Mouse (Mus musculus) lung, postnatal 10 days (tissue): ENCODE data around the gene Rnf144b.

ENCODE experiments used
- DNase-seq: peaks from one replicate; pipeline ENCODE4 v3.0.0; 2021

Gene Rnf144b

GRCm38 (mm10) chr13:47268227-47268626 is 145.8 kb downstream of the Rnf144b start:
- no peak for DNase-seq

DNA sequence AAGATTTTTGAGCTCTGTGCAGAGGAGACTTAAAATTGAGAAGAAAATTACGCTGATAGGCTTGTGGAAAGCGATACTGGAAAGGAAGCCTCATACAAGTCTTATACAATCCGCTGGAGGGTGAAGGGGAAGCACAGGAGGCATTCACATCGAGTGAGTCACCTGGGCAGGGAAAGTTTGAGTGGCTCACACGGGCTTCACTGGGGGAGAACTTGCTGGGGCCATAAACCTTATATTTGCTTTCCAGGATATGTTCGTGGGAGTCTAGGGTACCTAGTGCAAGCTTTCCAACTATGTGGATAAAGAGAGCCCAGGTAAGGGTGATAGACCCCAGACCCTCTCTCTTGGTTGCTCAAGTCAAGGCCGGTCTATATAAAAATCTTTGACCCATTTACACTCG is 150.5 kb downstream of the Rnf144b start:
- DNase-seq, result peak; percentile 25

- DNase-seq, result peak; percentile 15
Observed at GRCm38 (mm10) chr13:47273487-47273886, 151.0 kb downstream of the Rnf144b start.

DNA sequence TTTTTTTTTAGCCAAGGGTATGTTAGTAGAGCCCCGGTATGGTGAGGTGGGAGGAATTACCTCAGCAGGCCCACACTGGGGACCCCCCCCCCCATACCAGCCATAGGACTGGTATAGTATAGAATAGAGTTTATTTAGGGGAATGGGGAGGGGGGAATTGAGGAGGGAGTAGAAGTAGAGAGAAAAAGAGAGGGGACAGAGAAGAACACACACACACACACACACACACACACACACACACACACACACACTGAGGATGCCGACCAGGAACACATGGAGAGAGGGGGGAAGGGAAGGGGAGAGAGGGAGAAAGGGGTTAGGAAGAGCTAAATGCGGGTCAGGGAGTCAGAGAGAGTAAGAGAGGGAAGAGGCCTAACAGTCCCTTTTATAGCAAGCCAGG is 151.7 kb downstream of the Rnf144b start:
- no peak for DNase-seq

DNA sequence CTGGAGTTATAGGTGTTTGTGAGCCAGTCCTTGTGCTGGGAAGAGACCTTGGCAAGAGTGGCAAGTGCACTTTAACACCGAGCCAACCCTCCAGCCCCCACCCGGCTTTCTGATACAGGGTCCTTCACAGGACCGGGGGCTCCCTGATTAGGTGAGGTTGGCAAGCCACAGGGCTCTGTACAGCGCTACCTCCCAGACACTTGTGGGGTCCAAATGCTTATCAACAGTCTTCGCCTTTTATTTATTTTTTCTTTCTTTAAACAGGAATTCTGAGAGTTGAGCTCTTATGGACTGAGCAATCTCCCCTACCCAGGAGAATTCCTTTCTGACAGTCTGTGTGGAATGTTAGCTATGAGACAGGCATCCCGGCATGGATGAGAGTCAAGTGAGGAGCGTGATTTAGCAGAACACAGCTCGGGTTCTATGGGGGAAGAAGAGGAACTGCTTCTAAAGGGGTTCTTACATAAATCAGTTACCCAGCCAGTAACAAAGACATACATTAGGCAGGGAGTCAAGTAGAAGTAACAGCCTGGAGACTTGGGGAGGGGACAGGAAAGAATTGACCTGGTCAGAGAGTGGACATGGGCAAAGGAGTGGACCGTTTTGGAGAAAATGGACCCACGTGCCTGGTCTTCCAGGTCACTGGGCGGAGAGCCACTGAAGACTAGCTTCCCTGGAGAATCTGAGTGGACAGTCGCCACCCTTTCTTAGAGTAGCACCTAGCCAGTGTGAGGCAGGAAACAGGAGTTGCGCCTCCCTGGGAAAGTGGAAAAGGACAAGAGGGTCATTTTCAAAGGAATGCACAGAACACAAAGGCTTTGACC is 154.8 kb downstream of the Rnf144b start:
- DNase-seq, result peak; percentile 34

GRCm38 (mm10) chr13:47277824-47278290 is 155.4 kb downstream of the Rnf144b start:
- DNase-seq, result no peak

DNA sequence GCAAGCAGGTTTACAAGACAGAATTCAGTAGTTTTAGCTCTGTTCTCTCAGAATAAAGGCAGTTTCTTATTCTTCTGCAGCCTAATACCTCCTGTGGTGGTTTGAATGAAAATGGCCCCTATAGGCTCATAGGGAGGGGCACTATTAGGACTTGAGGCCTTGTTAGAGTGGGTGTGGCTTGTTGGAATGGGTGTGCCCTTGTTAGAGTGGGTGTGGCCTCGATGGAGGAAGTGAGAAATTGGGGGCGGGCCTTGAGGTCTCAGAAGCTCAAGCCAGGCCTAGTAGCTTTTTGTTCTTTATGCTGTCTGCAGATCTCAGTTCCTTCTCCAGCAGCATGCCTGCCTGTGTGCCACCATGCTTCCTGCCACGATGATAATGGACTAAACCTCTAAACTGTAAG is 159.8 kb downstream of the Rnf144b start:
- DNase-seq, result no peak

- peak; percentile 85 for DNase-seq
Observed at GRCm38 (mm10) chr13:47288449-47288848, 166.0 kb downstream of the Rnf144b start.

DNA sequence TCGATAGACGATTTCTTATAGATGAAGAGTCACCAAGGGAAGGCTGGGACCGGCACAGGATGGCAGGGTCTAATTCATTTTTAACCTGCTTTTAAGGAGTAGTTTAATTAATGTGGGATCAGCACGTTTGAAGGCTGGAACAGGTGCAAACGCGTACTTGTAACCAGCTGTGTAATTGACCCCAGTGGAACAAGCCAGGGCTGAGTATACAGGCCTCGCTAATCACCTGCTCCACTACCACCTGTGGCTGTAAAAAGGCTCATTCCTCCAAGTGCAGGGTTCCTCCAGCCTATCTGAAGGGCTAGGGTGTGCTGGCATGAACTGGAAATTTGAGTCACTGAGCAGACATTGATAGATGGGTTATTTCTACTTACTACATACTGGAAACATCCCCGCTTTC is 174.0 kb downstream of the Rnf144b start:
- no peak for DNase-seq
